Mouse (Mus musculus) urinary bladder, postnatal 10 days (tissue): Measurements from ENCODE around the gene Skap2.

ENCODE experiments used
- DNase-seq: peaks from one replicate; pipeline ENCODE4 v3.0.0; 2022; ENCODE audit warnings: low spot score

Gene Skap2

GRCm38 (mm10) chr6:51843081-51843480 is 169.3 kb downstream of the Skap2 start:
- DNase-seq: no peak

- no peak for DNase-seq
Measured at GRCm38 (mm10) chr6:51838177-51838576, 174.2 kb downstream of the Skap2 start.

- DNase-seq: no peak
Measured at GRCm38 (mm10) chr6:51833362-51833761, 179.0 kb downstream of the Skap2 start.

- no peak for DNase-seq
Measured at GRCm38 (mm10) chr6:51825621-51826021, 186.7 kb downstream of the Skap2 start.

GRCm38 (mm10) chr6:51824136-51824830 is 188.1 kb downstream of the Skap2 start:
- no peak for DNase-seq

- no peak for DNase-seq
Measured at GRCm38 (mm10) chr6:51822049-51822448, 190.3 kb downstream of the Skap2 start.

- DNase-seq: no peak
Measured at GRCm38 (mm10) chr6:51820853-51821252, 191.5 kb downstream of the Skap2 start.

GRCm38 (mm10) chr6:51816892-51817621 is 195.3 kb downstream of the Skap2 start:
- DNase-seq: no peak

- DNase-seq: no peak
Measured at GRCm38 (mm10) chr6:51810906-51811305, 201.4 kb downstream of the Skap2 start.

- no peak for DNase-seq
Measured at GRCm38 (mm10) chr6:51809164-51809824, 203.1 kb downstream of the Skap2 start.

- DNase-seq: no peak
Measured at GRCm38 (mm10) chr6:51808011-51808410, 204.3 kb downstream of the Skap2 start.
